Mouse (Mus musculus) MEL (cell line): ENCODE results near the gene Olfr447. TPM values are rescaled to one million over a fixed set of nuclear protein-coding genes. Genes with fewer than 3 reads are reported as not detected.

Experiments
- polyA plus RNA-seq, 2 experiments: library from polyadenylated mRNA; stranded (reverse) in 1 of 2; unstranded in 1 of 2; fragments of >175 nt in 1 of 2; fragments of >200 nt in 1 of 2; gene quantifications; 2 replicates each; pipeline versions ENCODE4 v1.2.1 to v1.2.4; 2012; ENCODE audit warnings: low replicate concordance in 2 of 2, low read depth in 1 of 2; ENCODE audit not compliant: insufficient read length in 2 of 2, insufficient read depth in 1 of 2, missing spikeins in 1 of 2
- total RNA-seq: library from RNA; depleted of rRNA; stranded (reverse); fragments of 300-350 nt; gene quantifications from 2 replicates; pipeline ENCODE4 v1.2.3, GENCODE M21; 2012; rRNA removed

Gene Olfr447
- total and polyA plus RNA-seq, 3 experiments = not detected

Other genes starting within 250 kb of the Olfr447 start
- gene Tcaf1, start 198.8 kb upstream of the Olfr447 start, total RNA-seq = not detected in 2 replicates
- gene Tcaf1, start 198.8 kb upstream of the Olfr447 start, polyA plus RNA-seq = not detected
- not detected in 2 replicates for gene Olfr453, start 169.5 kb upstream of the Olfr447 start, total RNA-seq
- not detected for gene Olfr453, start 169.5 kb upstream of the Olfr447 start, polyA plus RNA-seq
- gene Olfr38, start 152.5 kb upstream of the Olfr447 start, total RNA-seq = not detected in 2 replicates
- not detected for gene Olfr38, start 152.5 kb upstream of the Olfr447 start, polyA plus RNA-seq
- not detected in 2 replicates for gene Olfr452, start 123.8 kb upstream of the Olfr447 start, total RNA-seq
- gene Olfr452, start 123.8 kb upstream of the Olfr447 start, polyA plus RNA-seq = not detected
- not detected in 2 replicates for gene Olfr450, start 96.9 kb upstream of the Olfr447 start, total RNA-seq
- not detected for gene Olfr450, start 96.9 kb upstream of the Olfr447 start, polyA plus RNA-seq
- gene Olfr449, start 74.5 kb upstream of the Olfr447 start, total RNA-seq = not detected in 2 replicates
- gene Olfr449, start 74.5 kb upstream of the Olfr447 start, polyA plus RNA-seq = not detected
- not detected in 2 replicates for gene Olfr448, start 18.4 kb upstream of the Olfr447 start, total RNA-seq
- not detected for gene Olfr448, start 18.4 kb upstream of the Olfr447 start, polyA plus RNA-seq
- gene Olfr446, start 12.5 kb downstream of the Olfr447 start, total RNA-seq = not detected in 2 replicates
- under 1 TPM in 1 of 2 experiments, not detected in 1; 0.01 TPM for gene Olfr446, start 12.5 kb downstream of the Olfr447 start, polyA plus RNA-seq
- gene Olfr444, start 40.2 kb downstream of the Olfr447 start, total RNA-seq = not detected in 2 replicates
- gene Olfr444, start 40.2 kb downstream of the Olfr447 start, polyA plus RNA-seq = not detected
- not detected in 2 replicates for gene Olfr441, start 197.5 kb downstream of the Olfr447 start, total RNA-seq
- not detected for gene Olfr441, start 197.5 kb downstream of the Olfr447 start, polyA plus RNA-seq
- gene Olfr237-ps1, start 237.7 kb downstream of the Olfr447 start, total RNA-seq = not detected in 2 replicates
- gene Olfr237-ps1, start 237.7 kb downstream of the Olfr447 start, polyA plus RNA-seq = not detected